ENCODE assay signal across 27 mouse cellular contexts in the genomic region with DNA sequence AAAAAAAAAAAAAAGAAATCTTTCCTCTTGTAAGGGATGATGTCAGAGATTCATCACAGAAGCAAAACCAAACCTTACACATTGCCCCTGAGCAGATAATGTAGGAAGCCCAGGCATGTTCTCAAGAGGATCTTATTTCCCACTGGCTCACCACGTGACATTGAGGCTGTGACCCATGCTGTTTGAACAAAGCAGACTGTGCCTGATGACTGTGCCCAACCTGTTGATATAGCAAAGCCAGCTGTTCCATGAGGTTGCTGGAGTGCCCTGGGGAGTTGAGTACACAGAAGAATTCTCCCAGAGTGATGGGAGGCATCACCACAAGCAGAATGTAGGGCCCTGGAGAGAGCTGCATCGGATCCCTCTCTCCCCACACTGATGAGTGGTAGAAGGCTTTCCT. TPM values are rescaled to one million over a fixed set of nuclear protein-coding genes. Genes with fewer than 3 reads are reported as not detected.
DNase-seq lines count a peak whose midpoint lies in the region; ATAC-seq and TF ChIP-seq lines count a peak whose summit lies in the region.
"Had no signal": no experiment of that assay in that cellular context is flagged by ENCODE, and none has a peak within 500 bp of the region (broad histone marks: within the 10 kb centered on the region; RNA-seq: fewer than 3 reads in every experiment).

No protein-coding gene starts in this region.

- no peak for DNase-seq in gastrocnemius, adult 2 months
- no peak for DNase-seq in gastrocnemius, adult 8-10 months (ENCODE audit: low spot score in 2 of 2)
- DNase-seq in 416B (ENCODE audit: low read depth) = peak; percentile 20
- DNase-seq in liver, postnatal 0 days = no peak
- DNase-seq in midbrain, postnatal 0 days (ENCODE audit: low spot score) = no peak
- DNase-seq: adrenal gland, adult 2 months; adrenal gland, postnatal 14 days; cerebellum, adult 11 months; cerebellum, adult 2 months; cerebellum, postnatal 25 days; gastrocnemius, postnatal 14 days; heart, adult 11 months had no signal

- no peak overlapping the region for H3K4me2 ChIP-seq in embryonic facial prominence, embryonic 15.5 days (replicated peaks)
- no peak overlapping the region for H3K4me2 ChIP-seq in liver, postnatal 0 days (ENCODE audit: low read depth, low read length)
- no peak overlapping the region for H3K4me2 ChIP-seq in hindbrain, embryonic 13.5 days
- no peak overlapping the region for H3K4me2 ChIP-seq in midbrain, postnatal 0 days (ENCODE audit: low read depth, low read length, poor library complexity, severe bottlenecking)
- H3K4me2 ChIP-seq: forebrain, embryonic 12.5 days; forebrain, embryonic 15.5 days; heart, embryonic 11.5 days; hindbrain, embryonic 12.5 days; intestine, embryonic 15.5 days had no signal

- no peaks in the 10 kb centered on the region for H3K36me3 ChIP-seq in embryonic facial prominence, embryonic 15.5 days
- H3K36me3 ChIP-seq in liver, postnatal 0 days (replicated peaks; ENCODE audit: insufficient read depth, low read length) = no peaks in the 10 kb centered on the region
- H3K36me3 ChIP-seq in hindbrain, embryonic 13.5 days = no peaks in the 10 kb centered on the region
- H3K36me3 ChIP-seq in midbrain, postnatal 0 days (ENCODE audit: insufficient read depth, low read length) = no peaks in the 10 kb centered on the region
- H3K36me3 ChIP-seq: forebrain, embryonic 12.5 days; forebrain, embryonic 15.5 days; G1E; hindbrain, embryonic 12.5 days; intestine, embryonic 15.5 days had no signal

- WGBS in embryonic facial prominence, embryonic 15.5 days = 65% methylated on average over 2 of the region's 2 CpGs
- WGBS in liver, postnatal 0 days (ENCODE audit: insufficient replicate concordance) = 48% methylated on average over 2 of the region's 2 CpGs
- WGBS in hindbrain, embryonic 13.5 days = 56% methylated on average over 2 of the region's 2 CpGs
- 68% methylated on average over 2 of the region's 2 CpGs for WGBS in midbrain, postnatal 0 days

- no peak overlapping the region for H3K9ac ChIP-seq in embryonic facial prominence, embryonic 15.5 days
- H3K9ac ChIP-seq in liver, postnatal 0 days (replicated peaks) = no peak overlapping the region
- no peak overlapping the region for H3K9ac ChIP-seq in hindbrain, embryonic 13.5 days
- H3K9ac ChIP-seq in midbrain, postnatal 0 days (replicated peaks; ENCODE audit: low read length, poor library complexity, severe bottlenecking) = no peak overlapping the region
- H3K9ac ChIP-seq: forebrain, embryonic 12.5 days; forebrain, embryonic 15.5 days; hindbrain, embryonic 12.5 days; intestine, embryonic 15.5 days had no signal

- H3K4me1 ChIP-seq in embryonic facial prominence, embryonic 15.5 days = no peaks in the 10 kb centered on the region
- H3K4me1 ChIP-seq in liver, postnatal 0 days (ENCODE audit: insufficient read depth) = no peaks in the 10 kb centered on the region
- H3K4me1 ChIP-seq in hindbrain, embryonic 13.5 days (replicated peaks) = no peaks in the 10 kb centered on the region
- no peaks in the 10 kb centered on the region for H3K4me1 ChIP-seq in midbrain, postnatal 0 days (ENCODE audit: insufficient read depth, low read length)
- H3K4me1 ChIP-seq: forebrain, embryonic 12.5 days; forebrain, embryonic 15.5 days; hindbrain, embryonic 12.5 days; intestine, embryonic 15.5 days had no signal

- H3K9me3 ChIP-seq in embryonic facial prominence, embryonic 15.5 days (replicated peaks) = no peaks in the 10 kb centered on the region
- H3K9me3 ChIP-seq in liver, postnatal 0 days (ENCODE audit: low read length) = no peaks in the 10 kb centered on the region
- H3K9me3 ChIP-seq in hindbrain, embryonic 13.5 days = no peaks in the 10 kb centered on the region
- H3K9me3 ChIP-seq in midbrain, postnatal 0 days (ENCODE audit: low read length) = no peaks in the 10 kb centered on the region
- H3K9me3 ChIP-seq: forebrain, embryonic 12.5 days; forebrain, embryonic 15.5 days; hindbrain, embryonic 12.5 days; intestine, embryonic 15.5 days had no signal

- H3K27ac ChIP-seq in gastrocnemius, adult 2 months = 0 out of 2 replicates have a peak overlapping the region, but pooled peaks have one; percentile 31
- H3K27ac ChIP-seq in embryonic facial prominence, embryonic 15.5 days (replicated peaks) = no peak overlapping the region
- H3K27ac ChIP-seq in liver, postnatal 0 days (ENCODE audit: low read depth) = no peak overlapping the region
- H3K27ac ChIP-seq in hindbrain, embryonic 13.5 days = no peak overlapping the region
- H3K27ac ChIP-seq in midbrain, postnatal 0 days (ENCODE audit: low read depth, low read length) = no peak overlapping the region
- H3K27ac ChIP-seq: forebrain, embryonic 12.5 days; forebrain, embryonic 15.5 days; hindbrain, embryonic 12.5 days; intestine, embryonic 15.5 days had no signal

- H3K27me3 ChIP-seq in embryonic facial prominence, embryonic 15.5 days = no peaks in the 10 kb centered on the region
- no peaks in the 10 kb centered on the region for H3K27me3 ChIP-seq in liver, postnatal 0 days (ENCODE audit: insufficient read depth, low read length)
- no peaks in the 10 kb centered on the region for H3K27me3 ChIP-seq in hindbrain, embryonic 13.5 days
- H3K27me3 ChIP-seq in midbrain, postnatal 0 days (ENCODE audit: insufficient read depth, low read length) = no peaks in the 10 kb centered on the region
- H3K27me3 ChIP-seq: CH12.LX; forebrain, embryonic 12.5 days; forebrain, embryonic 15.5 days; hindbrain, embryonic 12.5 days; intestine, embryonic 15.5 days had no signal

- peak; percentile 39 for ATAC-seq in embryonic facial prominence, embryonic 15.5 days (ENCODE audit: insufficient number of reproducible peaks, low FRiP score, low TSS enrichment, low read depth)
- no peak for ATAC-seq in liver, postnatal 0 days
- no peak for ATAC-seq in hindbrain, embryonic 13.5 days (ENCODE audit: low FRiP score)
- no peak for ATAC-seq in midbrain, postnatal 0 days (ENCODE audit: low FRiP score)
- ATAC-seq: forebrain, embryonic 15.5 days; hindbrain, embryonic 16.5 days; intestine, embryonic 15.5 days had no signal

- TF ChIP-seq EP300 in liver, postnatal 0 days (IDR thresholded peaks at IDR 0.05; ENCODE audit: low read depth) = no peak

- no peak for TF ChIP-seq CTCF in gastrocnemius, adult 2 months (IDR thresholded peaks at IDR 0.05)
- no peak for TF ChIP-seq CTCF in liver, postnatal 0 days (IDR thresholded peaks at IDR 0.05; ENCODE audit: low read depth)
- TF ChIP-seq CTCF in midbrain, postnatal 0 days (IDR thresholded peaks at IDR 0.05) = no peak

- intact Hi-C loops in gastrocnemius, adult 2 months (cut with DNase I) = loop anchor here (5.0 kb wide), 1 partner anchor 356 kb away; the partner anchor contains the start of gene Hipk3

- H3K4me3 ChIP-seq in gastrocnemius, adult 2 months = no peak overlapping the region
- H3K4me3 ChIP-seq in embryonic facial prominence, embryonic 15.5 days (replicated peaks) = no peak overlapping the region
- no peak overlapping the region for H3K4me3 ChIP-seq in liver, postnatal 0 days (ENCODE audit: low read depth, low read length)
- no peak overlapping the region for H3K4me3 ChIP-seq in hindbrain, embryonic 13.5 days
- H3K4me3 ChIP-seq in midbrain, postnatal 0 days (ENCODE audit: low read depth, low read length) = no peak overlapping the region
- H3K4me3 ChIP-seq: erythroblast, embryonic 14.5 days; forebrain, embryonic 12.5 days; forebrain, embryonic 15.5 days; hindbrain, embryonic 12.5 days; intestine, embryonic 15.5 days had no signal

RNA-seq across cellular contexts. Expression of gene A930018P22Rik, which starts 13.4 kb away (rescaled TPM):
- total RNA-seq in gastrocnemius, adult 2 months (2021) = under 1 TPM; 0.39 to 0.61 TPM
- total RNA-seq in gastrocnemius, adult 8-10 months (2022) = 1 to 10 TPM in 1 of 4 experiments, under 1 TPM in 2, not detected in 1; 0.36 to 1.2 (median 0.63) TPM
- polyA plus RNA-seq in embryonic facial prominence, embryonic 15.5 days (2015; fragmentation: Nextera tagmentation; extraction: Ambion mirVana) = 0.21 TPM in 1 of 2 replicates, not detected in the other
- polyA plus RNA-seq in liver, postnatal 0 days (2015; fragmentation: Nextera tagmentation; extraction: Ambion mirVana) = 0.70 and 1.3 TPM in 2 replicates
- not detected in 2 replicates for polyA plus RNA-seq in hindbrain, embryonic 13.5 days (2015; fragmentation: Nextera tagmentation; extraction: Ambion mirVana)
- not detected in 2 replicates for total RNA-seq in midbrain, postnatal 0 days (2014; rRNA removed)
- 0.26 TPM in 1 of 2 replicates, not detected in the other for polyA plus RNA-seq in midbrain, postnatal 0 days (2015; fragmentation: Nextera tagmentation; extraction: Ambion mirVana)
- total RNA-seq: CH12.LX; common myeloid progenitor, adult 5-6 weeks; G1E; hematopoietic stem cell, adult 5-6 weeks had no signal
- polyA plus RNA-seq: embryonic facial prominence, embryonic 11.5 days; forebrain, embryonic 12.5 days; forebrain, embryonic 15.5 days; G1E; heart, embryonic 14.5 days; hindbrain, embryonic 12.5 days; hindbrain, embryonic 16.5 days had no signal

RNA-seq across cellular contexts. Expression of gene Cd59a, which starts 40.3 kb away (rescaled TPM):
- total RNA-seq in gastrocnemius, adult 2 months (2021) = 10 to 100 TPM; 14.3 to 18.4 TPM
- 10 to 100 TPM; 13.5 to 19.4 (median 15.0) TPM for total RNA-seq in gastrocnemius, adult 8-10 months (2022)
- polyA plus RNA-seq in embryonic facial prominence, embryonic 15.5 days (2015; fragmentation: Nextera tagmentation; extraction: Ambion mirVana) = 23.6 and 27.4 TPM in 2 replicates
- 73.8 and 76.9 TPM in 2 replicates for polyA plus RNA-seq in liver, postnatal 0 days (2015; fragmentation: Nextera tagmentation; extraction: Ambion mirVana)
- 17.9 and 18.7 TPM in 2 replicates for polyA plus RNA-seq in hindbrain, embryonic 13.5 days (2015; fragmentation: Nextera tagmentation; extraction: Ambion mirVana)
- 3.2 and 5.7 TPM in 2 replicates for total RNA-seq in midbrain, postnatal 0 days (2014; rRNA removed)
- polyA plus RNA-seq in midbrain, postnatal 0 days (2015; fragmentation: Nextera tagmentation; extraction: Ambion mirVana) = 13.1 and 14.6 TPM in 2 replicates
